Mouse (Mus musculus): ENCODE results near the gene Rp9. TPM values are rescaled to one million over a fixed set of nuclear protein-coding genes. Genes with fewer than 3 reads are reported as not detected.

Gene Rp9
- polyA plus RNA-seq, 1 experiment from 2014 or later, result 81.0 TPM

DNA sequence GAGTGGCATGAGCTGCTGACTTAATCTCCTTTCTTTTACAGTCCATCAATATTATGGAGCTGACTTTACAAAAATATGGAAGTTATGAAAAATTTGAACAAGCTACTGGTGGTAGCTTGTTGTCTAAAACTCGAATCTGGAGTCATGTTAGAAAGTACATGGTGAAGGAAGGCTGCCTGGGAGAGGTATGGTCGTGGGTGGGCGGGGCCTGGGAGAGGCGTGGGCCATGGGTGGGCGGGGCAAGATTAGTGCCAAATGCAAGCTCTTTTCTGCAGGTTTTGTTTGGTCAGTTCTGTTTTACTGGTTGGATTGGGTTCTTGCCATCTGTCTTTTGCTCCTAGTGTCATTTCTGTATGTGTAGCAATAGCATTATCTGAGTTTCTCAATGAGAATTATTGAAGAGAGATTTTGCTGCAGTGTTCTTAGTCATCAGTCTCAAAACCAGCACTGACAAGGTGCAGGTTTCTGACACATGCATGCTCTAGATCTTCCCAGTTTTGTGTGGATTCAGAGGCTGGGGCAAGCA lies 39.2 kb downstream of the Rp9 start:
- no peaks in the 10 kb centered on the region for H3K27me3 ChIP-seq (replicated peaks)
- ATAC-seq (ENCODE audit: insufficient read depth, low FRiP score, low read depth), result no peak; the same call in 1 of the 2 replicates
- no peak overlapping the region for H3K4me3 ChIP-seq (replicated peaks)
- H3K4me2 ChIP-seq, result no peak overlapping the region
- H3K4me1 ChIP-seq, result peaks cover 7% of the 10 kb centered on the region; the same call in 1 of the 2 replicates
- no peak overlapping the region for H3K9ac ChIP-seq
- WGBS, result 26% methylated on average over 5 of the region's 5 CpGs
- no peaks in the 10 kb centered on the region for H3K9me3 ChIP-seq
- H3K27ac ChIP-seq, result no peak overlapping the region
- H3K36me3 ChIP-seq, result no peaks in the 10 kb centered on the region

DNA sequence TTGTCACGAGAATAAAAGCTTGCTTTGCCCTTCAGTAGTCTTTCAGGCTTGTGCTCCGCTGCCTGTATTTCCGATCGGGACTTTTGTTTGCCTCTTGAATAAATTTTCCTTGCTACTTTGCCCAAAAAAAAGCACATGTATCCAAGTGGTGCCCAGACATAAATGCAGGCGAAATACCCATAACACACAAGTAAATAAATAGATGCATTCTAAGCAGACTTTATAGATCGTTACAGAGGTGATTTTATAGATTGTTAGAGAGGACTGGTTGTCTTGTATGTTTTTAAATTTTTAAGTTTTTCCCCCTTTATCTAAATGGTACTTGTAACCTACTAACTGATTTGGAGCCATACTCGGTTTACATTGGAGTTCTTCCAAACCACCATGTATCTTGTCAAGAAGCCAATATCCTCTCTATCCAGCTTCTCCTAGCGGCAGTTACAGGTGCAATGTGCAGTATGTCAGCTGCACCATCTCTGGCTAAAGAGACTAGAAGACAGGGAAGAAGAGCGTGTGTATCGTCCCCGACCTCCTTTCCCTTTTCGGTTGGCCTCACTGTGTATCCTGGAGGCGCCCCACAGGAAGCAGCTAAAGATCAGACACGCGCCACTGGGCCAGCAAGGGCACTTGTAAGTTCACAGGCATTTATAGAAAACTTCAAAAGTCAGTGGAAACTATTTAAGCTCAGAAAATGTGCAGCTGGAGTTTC lies 39.9 kb downstream of the Rp9 start:
- 51% methylated on average over 15 of the region's 15 CpGs for WGBS
- H3K4me1 ChIP-seq, result peaks cover 7% of the 10 kb centered on the region; the same call in 1 of the 2 replicates
- no peak overlapping the region for H3K27ac ChIP-seq
- no peak overlapping the region for H3K9ac ChIP-seq
- no peak overlapping the region for H3K4me3 ChIP-seq (replicated peaks)
- H3K27me3 ChIP-seq (replicated peaks), result no peaks in the 10 kb centered on the region
- no peak for ATAC-seq (ENCODE audit: insufficient read depth, low FRiP score, low read depth)
- no peaks in the 10 kb centered on the region for H3K9me3 ChIP-seq
- H3K36me3 ChIP-seq, result no peaks in the 10 kb centered on the region
- 0 out of 2 replicates have a peak overlapping the region, but pooled peaks have one; percentile 11 for H3K4me2 ChIP-seq

DNA sequence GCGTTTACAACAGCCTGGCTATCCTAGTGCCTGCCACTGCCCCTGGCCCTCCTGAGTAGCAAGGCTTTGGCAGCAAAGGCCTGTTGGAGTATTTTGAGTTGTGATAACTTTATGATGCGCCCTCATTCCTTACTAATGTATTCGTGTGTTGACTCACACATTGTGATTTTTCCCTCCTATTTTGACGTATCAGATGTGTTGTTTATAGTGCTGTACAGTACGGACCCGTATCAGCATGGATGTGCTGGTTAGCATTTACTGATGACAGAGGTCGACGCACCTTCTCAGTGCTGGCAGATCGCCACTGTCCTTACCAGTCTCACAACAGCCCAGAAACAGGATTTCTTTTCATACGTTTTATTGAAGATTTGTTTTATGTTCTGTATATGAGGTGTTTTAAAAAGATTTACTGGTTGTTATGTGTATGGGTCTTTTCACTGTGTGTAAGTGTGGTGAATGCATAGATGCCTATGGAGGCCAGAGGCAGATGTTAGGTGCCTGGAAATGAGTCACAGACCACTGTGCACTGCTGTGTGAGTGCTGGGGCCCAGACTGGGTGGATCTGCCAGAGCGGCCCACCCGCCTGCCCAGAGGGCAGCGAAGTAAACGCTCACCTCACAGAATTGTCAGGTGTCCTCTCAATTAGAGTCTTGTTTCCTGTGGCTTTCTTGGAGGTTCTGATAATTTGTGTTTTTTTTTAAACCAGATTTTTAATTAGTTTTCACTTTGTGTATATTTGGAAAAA lies 40.7 kb downstream of the Rp9 start:
- Histone ChIP-seq H3K36me3 (no peaks in the 10 kb centered on the region), H3K9me3 (no peaks in the 10 kb centered on the region), H3K4me2 (no peak overlapping the region), H3K4me1 (peaks cover 7% of the 10 kb centered on the region; the same call in 1 of the 2 replicates), H3K9ac (no peak overlapping the region), H3K27me3 (replicated peaks) (no peaks in the 10 kb centered on the region), H3K27ac (no peak overlapping the region), H3K4me3 (replicated peaks) (no peak overlapping the region)
- WGBS, result 75% methylated on average over 14 of the region's 14 CpGs
- no peak for ATAC-seq (ENCODE audit: insufficient read depth, low FRiP score, low read depth)

DNA sequence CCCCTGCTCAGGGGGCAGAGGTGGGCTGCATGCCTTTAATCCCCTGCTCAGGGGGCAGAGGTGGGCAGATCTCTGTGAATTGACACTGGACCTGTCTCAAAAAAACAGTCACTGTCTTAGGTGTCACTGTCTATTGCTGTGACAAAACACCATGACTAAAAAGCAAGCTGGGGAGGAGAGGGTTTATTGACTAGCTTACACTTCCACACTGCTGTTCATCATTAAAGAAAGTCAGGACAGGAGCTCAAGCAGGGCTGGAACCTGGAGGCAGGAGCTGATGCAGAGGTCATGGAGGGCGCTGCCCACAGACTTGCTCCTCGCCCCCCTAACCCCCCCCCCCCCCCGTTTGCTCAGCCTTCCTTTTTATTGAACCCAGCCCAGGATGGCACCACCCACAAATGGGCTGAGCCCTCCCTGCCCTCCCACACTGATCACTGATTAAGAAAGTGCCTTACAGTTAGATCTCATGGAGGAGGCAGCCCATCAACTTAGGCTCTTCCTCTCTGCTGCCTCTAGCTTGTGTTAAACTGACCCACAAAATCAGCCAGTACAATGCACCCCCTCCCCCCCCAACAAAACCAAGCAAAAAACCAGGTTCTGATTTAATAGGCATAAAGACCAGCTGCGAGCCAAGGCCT lies 41.4 kb downstream of the Rp9 start:
- Histone ChIP-seq H3K4me1 (peaks cover 7% of the 10 kb centered on the region; the same call in 1 of the 2 replicates), H3K27ac (no peak overlapping the region), H3K4me3 (replicated peaks) (no peak overlapping the region), H3K27me3 (replicated peaks) (no peaks in the 10 kb centered on the region), H3K4me2 (no peak overlapping the region), H3K36me3 (no peaks in the 10 kb centered on the region), H3K9ac (no peak overlapping the region), H3K9me3 (no peaks in the 10 kb centered on the region)
- ATAC-seq (ENCODE audit: insufficient read depth, low FRiP score, low read depth), result peak; percentile 50; the same call in 1 of the 2 replicates
- WGBS, result 44% methylated on average over 4 of the region's 4 CpGs

DNA sequence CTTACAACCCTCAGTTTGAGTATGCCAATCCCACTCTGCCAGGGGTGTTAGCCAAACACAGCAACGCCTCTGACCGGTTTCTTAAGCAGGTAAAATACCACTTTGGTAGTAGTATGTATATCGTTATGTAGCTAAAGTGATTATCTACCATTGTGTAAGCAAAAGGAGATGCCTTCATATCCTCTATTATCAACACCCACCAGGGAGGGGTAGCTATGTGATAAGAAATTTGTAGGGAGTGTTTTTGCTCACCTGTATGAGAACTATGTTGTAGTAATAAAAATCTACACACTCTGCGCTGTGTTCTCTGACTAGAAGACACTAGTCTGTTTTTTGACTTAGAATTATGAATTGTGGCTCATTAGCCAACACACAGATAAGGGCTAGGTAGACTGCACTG lies 44.8 kb downstream of the Rp9 start:
- WGBS, result 85% methylated on average over 4 of the region's 4 CpGs
- no peak overlapping the region for H3K27ac ChIP-seq

DNA sequence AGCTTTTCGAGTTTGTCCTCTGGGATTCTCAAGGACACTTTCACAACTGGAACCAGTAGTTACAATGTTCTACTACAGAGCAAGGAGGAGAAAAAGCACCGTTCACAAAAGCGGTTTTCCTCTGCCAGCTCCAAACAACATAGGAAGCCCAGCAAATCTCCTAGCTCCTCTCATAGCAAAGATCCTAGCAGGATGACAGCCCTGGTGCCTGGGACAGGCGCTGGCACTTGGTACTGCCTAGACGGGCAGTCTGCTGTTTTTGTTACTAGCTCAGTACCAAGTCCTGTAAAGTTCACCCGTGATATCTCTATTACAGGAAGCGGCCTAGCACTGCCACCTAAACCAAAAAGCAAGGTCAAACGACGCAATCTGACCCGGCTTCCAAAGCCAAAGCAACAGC lies 45.3 kb downstream of the Rp9 start:
- Histone ChIP-seq H3K9me3 (no peaks in the 10 kb centered on the region), H3K27ac (no peak overlapping the region), H3K4me2 (no peak overlapping the region), H3K36me3 (no peaks in the 10 kb centered on the region), H3K4me3 (replicated peaks) (no peak overlapping the region), H3K4me1 (no peaks in the 10 kb centered on the region), H3K9ac (no peak overlapping the region), H3K27me3 (replicated peaks) (no peaks in the 10 kb centered on the region)
- WGBS, result 69% methylated on average over 10 of the region's 10 CpGs
- ATAC-seq (ENCODE audit: insufficient read depth, low FRiP score, low read depth), result no peak

More for the DNA sequence above, 44.8 kb downstream of the Rp9 start:
- no peak for ATAC-seq (ENCODE audit: insufficient read depth, low FRiP score, low read depth)
- peaks cover under 1% of the 10 kb centered on the region; the same call in 1 of the 2 replicates for H3K4me1 ChIP-seq
- no peak overlapping the region for H3K4me2 ChIP-seq
- no peaks in the 10 kb centered on the region for H3K36me3 ChIP-seq
- H3K27me3 ChIP-seq (replicated peaks), result no peaks in the 10 kb centered on the region
- no peak overlapping the region for H3K4me3 ChIP-seq (replicated peaks)
- no peak overlapping the region for H3K9ac ChIP-seq
- H3K9me3 ChIP-seq, result no peaks in the 10 kb centered on the region

DNA sequence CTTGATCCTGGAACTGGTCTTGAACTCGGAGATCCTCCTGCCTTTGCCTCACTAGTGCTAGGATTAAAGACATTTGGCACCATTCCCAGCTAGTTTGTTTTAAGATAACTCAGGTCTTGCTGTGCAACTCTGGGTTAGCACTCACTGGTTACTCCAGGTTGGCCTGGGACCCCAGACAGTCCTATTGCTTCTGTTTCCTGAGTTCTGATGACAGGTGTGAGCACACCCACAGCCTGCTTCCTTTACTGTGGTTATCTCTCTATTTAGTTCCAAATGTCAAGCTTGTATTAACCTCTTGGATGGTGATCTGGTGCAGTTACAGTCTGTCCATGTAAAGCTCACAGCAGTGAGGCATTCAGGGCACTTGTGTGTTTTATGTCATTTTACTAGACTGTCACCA lies 46.0 kb downstream of the Rp9 start:
- Histone ChIP-seq H3K27me3 (replicated peaks) (no peaks in the 10 kb centered on the region), H3K4me1 (no peaks in the 10 kb centered on the region), H3K9ac (no peak overlapping the region), H3K9me3 (no peaks in the 10 kb centered on the region), H3K4me2 (no peak overlapping the region), H3K27ac (no peak overlapping the region), H3K36me3 (no peaks in the 10 kb centered on the region), H3K4me3 (replicated peaks) (no peak overlapping the region)
- 67% methylated on average over 1 of the region's 1 CpGs for WGBS
- ATAC-seq (ENCODE audit: insufficient read depth, low FRiP score, low read depth), result no peak

DNA sequence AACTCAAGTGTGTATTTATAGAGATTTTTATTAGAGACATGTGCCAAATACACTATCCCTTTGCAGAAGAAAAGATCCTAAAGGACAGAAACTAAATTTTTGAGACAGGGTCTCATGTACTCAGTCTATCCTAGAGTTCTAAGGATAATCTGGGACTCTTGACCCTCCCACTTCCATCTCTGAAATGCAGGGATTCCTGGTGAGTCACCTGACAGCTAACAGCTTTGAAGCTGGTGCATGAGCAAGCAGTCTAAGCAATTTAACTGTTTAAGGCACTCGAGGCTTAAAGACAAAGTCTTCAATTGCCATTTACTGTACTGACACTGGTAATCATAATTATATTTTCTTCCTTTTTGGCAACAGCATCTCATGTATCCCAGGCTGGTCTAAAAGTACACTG lies 47.0 kb downstream of the Rp9 start:
- 55% methylated on average over 1 of the region's 1 CpGs for WGBS

DNA sequence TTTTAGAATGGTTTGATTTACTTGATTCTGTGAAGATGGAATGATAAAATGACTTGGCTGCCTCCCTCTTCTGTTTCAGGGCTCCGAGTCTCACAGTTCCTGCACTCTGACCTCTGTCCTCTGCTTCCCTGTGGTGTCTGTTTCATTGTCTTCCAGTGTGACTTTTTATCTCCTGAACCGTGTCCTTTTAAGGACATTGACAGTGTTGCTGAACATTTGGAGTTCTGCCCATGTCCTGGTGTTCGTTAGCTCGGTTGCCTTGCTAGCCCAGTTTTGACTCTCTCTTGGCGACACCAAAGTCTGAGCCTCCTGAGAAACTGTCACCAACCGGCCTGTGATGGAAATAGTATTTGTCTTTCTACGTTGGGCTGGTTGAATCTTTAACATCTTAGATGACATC lies 49.1 kb downstream of the Rp9 start:
- H3K4me3 ChIP-seq (replicated peaks), result no peak overlapping the region
- no peak overlapping the region for H3K4me2 ChIP-seq
- ATAC-seq (ENCODE audit: insufficient read depth, low FRiP score, low read depth), result no peak
- H3K27me3 ChIP-seq (replicated peaks), result no peaks in the 10 kb centered on the region
- no peaks in the 10 kb centered on the region for H3K9me3 ChIP-seq
- H3K36me3 ChIP-seq, result no peaks in the 10 kb centered on the region
- 54% methylated on average over 7 of the region's 7 CpGs for WGBS
- H3K27ac ChIP-seq, result no peak overlapping the region
- H3K4me1 ChIP-seq, result no peaks in the 10 kb centered on the region
- no peak overlapping the region for H3K9ac ChIP-seq

More for the DNA sequence above, 47.0 kb downstream of the Rp9 start:
- Histone ChIP-seq H3K27me3 (replicated peaks) (no peaks in the 10 kb centered on the region), H3K36me3 (no peaks in the 10 kb centered on the region), H3K4me1 (no peaks in the 10 kb centered on the region), H3K9ac (no peak overlapping the region), H3K4me3 (replicated peaks) (no peak overlapping the region), H3K4me2 (no peak overlapping the region), H3K27ac (no peak overlapping the region), H3K9me3 (no peaks in the 10 kb centered on the region)
- no peak for ATAC-seq (ENCODE audit: insufficient read depth, low FRiP score, low read depth)

DNA sequence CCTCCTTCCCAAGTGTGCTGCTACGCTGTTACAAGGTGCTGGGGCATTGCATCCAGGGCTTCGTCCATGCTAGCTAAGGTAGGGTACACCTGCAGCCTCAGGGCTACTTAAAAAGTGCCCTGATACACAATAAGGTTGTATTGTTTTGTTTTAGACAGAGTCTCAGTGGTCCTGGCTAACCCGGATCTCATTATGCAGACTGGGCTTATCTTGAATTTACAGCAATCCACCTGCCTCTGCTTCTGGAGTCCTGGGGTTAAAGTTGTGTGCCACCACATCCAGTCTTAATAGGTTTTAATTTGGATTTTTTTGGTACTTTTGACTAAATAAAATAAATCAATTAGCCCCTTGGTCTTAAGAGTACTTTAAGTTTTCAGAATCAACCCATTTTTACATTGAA lies 49.7 kb downstream of the Rp9 start:
- no peaks in the 10 kb centered on the region for H3K9me3 ChIP-seq
- no peak overlapping the region for H3K4me2 ChIP-seq
- no peak overlapping the region for H3K27ac ChIP-seq
- no peak for ATAC-seq (ENCODE audit: insufficient read depth, low FRiP score, low read depth)
- H3K9ac ChIP-seq, result no peak overlapping the region
- 77% methylated on average over 3 of the region's 3 CpGs for WGBS
- no peaks in the 10 kb centered on the region for H3K27me3 ChIP-seq (replicated peaks)
- no peak overlapping the region for H3K4me3 ChIP-seq (replicated peaks)
- H3K36me3 ChIP-seq, result no peaks in the 10 kb centered on the region
- H3K4me1 ChIP-seq, result no peaks in the 10 kb centered on the region

DNA sequence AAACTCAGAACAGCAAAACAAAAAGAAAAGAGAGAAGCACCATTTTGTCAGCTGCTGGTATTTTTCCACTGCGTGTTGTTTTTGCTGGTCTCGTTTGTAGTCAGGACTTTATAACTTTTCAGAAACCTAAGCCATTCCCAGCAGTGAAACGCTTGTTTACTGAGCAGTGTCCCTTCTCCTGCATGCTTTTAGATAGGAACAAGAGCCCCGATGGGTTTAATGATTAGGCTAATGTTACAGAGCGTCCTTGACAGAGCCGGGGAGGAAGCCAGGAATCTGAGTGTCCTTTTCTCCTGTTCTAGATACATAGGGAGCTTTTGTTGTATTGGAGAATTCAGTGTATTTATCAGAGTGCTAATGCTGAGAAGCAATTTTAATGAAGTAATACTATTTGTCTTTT lies 52.0 kb downstream of the Rp9 start:
- Histone ChIP-seq H3K27ac (no peak overlapping the region), H3K4me2 (no peak overlapping the region), H3K4me3 (replicated peaks) (no peak overlapping the region), H3K9me3 (no peaks in the 10 kb centered on the region), H3K36me3 (no peaks in the 10 kb centered on the region), H3K27me3 (replicated peaks) (no peaks in the 10 kb centered on the region), H3K9ac (no peak overlapping the region), H3K4me1 (no peaks in the 10 kb centered on the region)
- 40% methylated on average over 6 of the region's 6 CpGs for WGBS
- ATAC-seq (ENCODE audit: insufficient read depth, low FRiP score, low read depth), result no peak

DNA sequence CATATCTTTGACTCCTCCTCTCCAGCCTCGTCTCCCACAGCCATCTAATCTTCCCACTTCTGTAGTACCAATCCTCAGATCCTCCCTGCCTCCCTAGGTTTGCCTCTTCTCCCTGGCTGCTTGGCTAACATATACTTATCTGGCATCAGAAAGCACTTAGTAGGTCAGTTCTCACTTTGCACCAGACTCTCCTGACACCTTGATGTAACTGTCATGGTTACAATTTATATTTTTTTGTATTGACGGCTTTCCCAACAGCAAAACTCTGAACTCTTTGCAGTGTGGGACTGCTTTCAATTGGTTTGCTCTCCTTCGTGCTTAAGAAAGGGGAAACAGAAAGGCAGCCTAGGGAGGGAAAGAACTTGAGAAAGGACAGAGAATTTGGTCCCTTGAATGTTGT lies 53.4 kb downstream of the Rp9 start:
- H3K4me1 ChIP-seq, result no peaks in the 10 kb centered on the region
- 76% methylated on average over 3 of the region's 3 CpGs for WGBS
- no peak for ATAC-seq (ENCODE audit: insufficient read depth, low FRiP score, low read depth)

More for the DNA sequence above, 53.4 kb downstream of the Rp9 start:
- H3K4me2 ChIP-seq, result no peak overlapping the region
- no peaks in the 10 kb centered on the region for H3K9me3 ChIP-seq
- H3K36me3 ChIP-seq, result no peaks in the 10 kb centered on the region
- H3K4me3 ChIP-seq (replicated peaks), result no peak overlapping the region
- H3K27me3 ChIP-seq (replicated peaks), result no peaks in the 10 kb centered on the region
- H3K27ac ChIP-seq, result no peak overlapping the region
- no peak overlapping the region for H3K9ac ChIP-seq

Data from stomach, embryonic 15.5 days (tissue).